Mouse (Mus musculus) embryonic fibroblast, embryonic 13.5 days (primary cell): ENCODE results near the gene Tpd52l2.

Experiments
- CTCF ChIP-seq: IDR thresholded peaks from 2 replicates; pipeline ENCODE4 v1.5.1; 2011; ENCODE audit warnings: mild to moderate bottlenecking, control low read depth, low read length, moderate library complexity, borderline replicate concordance; ENCODE audit not compliant: insufficient read depth
- POLR2A ChIP-seq: IDR thresholded peaks from 2 replicates; pipeline ENCODE4 v1.6.1; 2011; ENCODE audit warnings: low read depth, mild to moderate bottlenecking, control low read depth, low read length, moderate library complexity

DNA sequence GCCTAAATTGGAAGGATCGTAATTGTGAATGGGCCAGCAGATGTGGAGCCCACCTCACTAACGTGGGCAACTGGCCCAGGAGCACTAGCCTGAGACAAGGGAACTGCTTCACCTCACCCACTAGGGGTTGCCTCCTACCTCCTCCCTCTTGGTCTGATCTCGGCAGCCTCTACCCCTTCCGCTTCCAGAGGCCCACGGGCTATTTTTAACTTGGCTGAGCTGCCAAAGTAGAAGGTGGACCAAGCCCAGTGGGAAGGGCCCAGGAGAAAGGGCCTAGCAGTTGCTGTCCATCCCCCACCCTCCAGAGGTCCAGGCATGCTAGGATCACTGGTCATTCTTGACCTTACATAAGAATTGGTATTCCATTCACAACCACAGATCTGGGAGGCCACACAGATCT is 25.7 kb upstream of the Tpd52l2 start:
- TF ChIP-seq POLR2A (no peak), CTCF (no peak)
